Mouse (Mus musculus) kidney, adult 2 months (tissue): ENCODE measurements around the gene Rab25.

Source experiments
- CTCF ChIP-seq: fragments of 200-500 bp; conservative IDR thresholded peaks from 2 replicates; pipeline ENCODE4 v1.5.1; 2011; ENCODE audit warnings: low read depth, mild to moderate bottlenecking, control low read depth, low read length, moderate library complexity, mixed read lengths; ENCODE audit not compliant: insufficient read depth, insufficient read length
- POLR2A ChIP-seq: fragments of 200-500 bp; IDR thresholded peaks from one replicate; pipeline ENCODE4 v1.6.1; 2011; ENCODE audit warnings: low read depth, low read length, control low read depth

DNA sequence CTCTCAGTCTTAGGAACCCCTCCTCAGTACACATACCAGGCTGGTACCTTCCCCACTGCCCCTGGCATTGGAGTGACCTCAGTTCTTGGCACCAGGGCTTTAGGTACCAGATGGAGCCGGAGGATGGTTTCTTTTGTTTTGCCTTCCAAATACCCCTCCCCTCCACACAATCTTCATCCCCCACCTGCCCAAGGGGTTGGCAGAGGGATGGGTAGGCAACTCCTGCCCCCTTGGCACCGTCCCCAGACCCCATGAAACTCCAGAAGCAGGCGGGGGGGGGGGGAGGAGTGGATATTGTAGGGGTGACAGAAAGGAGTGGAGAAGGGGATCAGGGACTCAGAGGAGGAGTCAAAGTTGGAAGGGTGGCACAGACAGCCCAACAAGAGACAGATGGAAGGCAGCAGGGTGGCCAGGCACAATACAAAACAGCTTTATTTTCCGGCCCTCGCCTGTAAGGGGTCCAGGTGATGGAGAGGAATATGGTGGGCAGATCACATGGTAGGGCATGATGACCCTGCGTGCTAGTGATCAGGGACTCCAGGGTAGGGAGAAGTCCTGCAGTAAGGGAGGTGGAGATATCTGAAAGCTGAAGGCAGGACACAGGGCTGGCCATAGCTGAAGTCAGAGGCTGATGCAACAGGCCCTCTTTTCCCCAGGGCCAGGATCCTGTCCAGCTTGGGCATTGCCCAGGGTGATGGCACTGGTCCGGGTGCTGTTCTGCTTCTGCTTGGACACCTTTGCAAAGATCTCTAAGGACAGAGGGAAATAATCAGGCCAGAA, 6.3 kb downstream of the Rab25 start:
- TF ChIP-seq POLR2A, result no peak
- TF ChIP-seq CTCF, result no peak
